10 mouse cellular contexts compared by ENCODE assay signal in genomic region chr3:21268429-21269129, GRCm38 (mm10).
DNase-seq lines count a peak whose midpoint lies in the region; ATAC-seq and TF ChIP-seq lines count a peak whose summit lies in the region.
"Had no signal": no experiment of that assay in that cellular context is flagged by ENCODE, and none has a peak within 500 bp of the region (broad histone marks: within the 10 kb centered on the region; RNA-seq: fewer than 3 reads in every experiment).

No protein-coding gene starts in this region.

- H3K36me3 ChIP-seq in limb, embryonic 14.5 days (ENCODE audit: control insufficient read depth, insufficient read depth, low read length) = no peaks in the 10 kb centered on the region
- H3K36me3 ChIP-seq in limb, embryonic 10.5 days = no peaks in the 10 kb centered on the region
- no peaks in the 10 kb centered on the region for H3K36me3 ChIP-seq in heart, embryonic 13.5 days
- H3K36me3 ChIP-seq in myocyte (ENCODE audit: control insufficient read depth, insufficient read depth) = no peaks in the 10 kb centered on the region
- no peaks in the 10 kb centered on the region for H3K36me3 ChIP-seq in hindbrain, embryonic 16.5 days (ENCODE audit: control insufficient read depth, insufficient read depth, low read length)
- no peaks in the 10 kb centered on the region for H3K36me3 ChIP-seq in midbrain, embryonic 11.5 days (ENCODE audit: control insufficient read depth, insufficient read depth, low read length)
- H3K36me3 ChIP-seq: liver, embryonic 15.5 days had no signal

- H3K9me3 ChIP-seq in limb, embryonic 14.5 days (ENCODE audit: control insufficient read depth, low read length) = no peaks in the 10 kb centered on the region
- H3K9me3 ChIP-seq in limb, embryonic 10.5 days (replicated peaks) = no peaks in the 10 kb centered on the region
- no peaks in the 10 kb centered on the region for H3K9me3 ChIP-seq in heart, embryonic 13.5 days
- H3K9me3 ChIP-seq in hindbrain, embryonic 16.5 days (ENCODE audit: control insufficient read depth, low read length) = no peaks in the 10 kb centered on the region
- H3K9me3 ChIP-seq in midbrain, embryonic 11.5 days (ENCODE audit: control insufficient read depth, low read length) = no peaks in the 10 kb centered on the region
- H3K9me3 ChIP-seq: liver, embryonic 15.5 days had no signal

- no peak overlapping the region for H3K4me2 ChIP-seq in limb, embryonic 14.5 days (replicated peaks; ENCODE audit: low read depth, low read length, severe bottlenecking)
- peak overlapping the region; percentile 3; the same call in 1 of the 2 replicates for H3K4me2 ChIP-seq in heart, embryonic 13.5 days
- peak overlapping the region; percentile 7 for H3K4me2 ChIP-seq in myocyte (ENCODE audit: low read depth)
- H3K4me2 ChIP-seq in hindbrain, embryonic 16.5 days (ENCODE audit: low read length) = no peak overlapping the region
- H3K4me2 ChIP-seq in midbrain, embryonic 11.5 days = no peak overlapping the region
- H3K4me2 ChIP-seq: liver, embryonic 15.5 days had no signal

- TF ChIP-seq POLR2A in limb, embryonic 14.5 days (IDR thresholded peaks at IDR 0.05; ENCODE audit: borderline replicate concordance, extremely low read depth, insufficient read depth, insufficient read length) = no peak
- no peak for TF ChIP-seq POLR2A in myocyte (IDR thresholded peaks at IDR 0.05; ENCODE audit: insufficient read length, low read depth)

- H3ac ChIP-seq in myocyte (ENCODE audit: control insufficient read depth, insufficient read length) = no peak overlapping the region

- ATAC-seq in limb, embryonic 14.5 days (ENCODE audit: low FRiP score, low read depth) = no peak
- ATAC-seq in heart, embryonic 13.5 days (ENCODE audit: extremely low read depth, insufficient number of reproducible peaks, low FRiP score, low TSS enrichment) = no peak
- no peak for ATAC-seq in hindbrain, embryonic 16.5 days
- ATAC-seq in midbrain, embryonic 11.5 days (ENCODE audit: low FRiP score) = no peak

- no peak overlapping the region for H3K27ac ChIP-seq in limb, embryonic 14.5 days (replicated peaks; ENCODE audit: low read depth, low read length)
- no peak overlapping the region for H3K27ac ChIP-seq in limb, embryonic 10.5 days
- H3K27ac ChIP-seq in heart, embryonic 13.5 days (replicated peaks) = peak overlapping the region; percentile 40
- no peak overlapping the region for H3K27ac ChIP-seq in hindbrain, embryonic 16.5 days (ENCODE audit: low read depth, low read length)
- H3K27ac ChIP-seq in midbrain, embryonic 11.5 days (ENCODE audit: low read depth, low read length) = no peak overlapping the region
- H3K27ac ChIP-seq: liver, embryonic 15.5 days had no signal

- H3K4me1 ChIP-seq in limb, embryonic 14.5 days (ENCODE audit: control insufficient read depth, insufficient read depth, low read length) = no peaks in the 10 kb centered on the region
- no peaks in the 10 kb centered on the region for H3K4me1 ChIP-seq in limb, embryonic 10.5 days
- peaks cover 25% of the 10 kb centered on the region for H3K4me1 ChIP-seq in heart, embryonic 13.5 days
- H3K4me1 ChIP-seq in hindbrain, embryonic 16.5 days (ENCODE audit: control insufficient read depth, insufficient read depth, low read depth, low read length) = no peaks in the 10 kb centered on the region
- H3K4me1 ChIP-seq in midbrain, embryonic 11.5 days (ENCODE audit: control insufficient read depth, insufficient read depth, low read length) = no peaks in the 10 kb centered on the region
- H3K4me1 ChIP-seq: liver, embryonic 15.5 days had no signal

- no peak overlapping the region for H3K9ac ChIP-seq in limb, embryonic 14.5 days (ENCODE audit: low read depth, low read length, severe bottlenecking)
- H3K9ac ChIP-seq in heart, embryonic 13.5 days = no peak overlapping the region
- no peak overlapping the region for H3K9ac ChIP-seq in hindbrain, embryonic 16.5 days (ENCODE audit: low read depth, low read length)
- no peak overlapping the region for H3K9ac ChIP-seq in midbrain, embryonic 11.5 days (ENCODE audit: low read length)
- H3K9ac ChIP-seq: liver, embryonic 15.5 days had no signal

- DNase-seq in limb, embryonic 14.5 days (ENCODE audit: low spot score) = peak; percentile 5
- no peak for DNase-seq in limb, embryonic 10.5 days (ENCODE audit: low spot score)
- DNase-seq in adrenal gland, postnatal 25 days = peak; percentile 58
- DNase-seq in T-cell, adult 2 months (ENCODE audit: low spot score) = no peak
- no peak for DNase-seq in midbrain, embryonic 11.5 days (ENCODE audit: low spot score, missing footprints)
- DNase-seq: kidney, postnatal 25 days had no signal

- H3K79me2 ChIP-seq in myocyte (ENCODE audit: control insufficient read depth, insufficient read depth) = no peaks in the 10 kb centered on the region

- no peak overlapping the region for H3K4me3 ChIP-seq in limb, embryonic 14.5 days (replicated peaks; ENCODE audit: low read length)
- H3K4me3 ChIP-seq in limb, embryonic 10.5 days = no peak overlapping the region
- no peak overlapping the region for H3K4me3 ChIP-seq in heart, embryonic 13.5 days
- H3K4me3 ChIP-seq in myocyte = no peak overlapping the region
- H3K4me3 ChIP-seq in hindbrain, embryonic 16.5 days (ENCODE audit: low read length) = no peak overlapping the region
- H3K4me3 ChIP-seq in midbrain, embryonic 11.5 days (ENCODE audit: low read depth, low read length) = no peak overlapping the region
- H3K4me3 ChIP-seq: liver, embryonic 15.5 days had no signal

- WGBS in limb, embryonic 14.5 days = 72% methylated on average over 7 of the region's 7 CpGs
- WGBS in limb, embryonic 10.5 days = 74% methylated on average over 7 of the region's 7 CpGs
- WGBS in heart, embryonic 13.5 days = 31% methylated on average over 7 of the region's 7 CpGs
- WGBS in hindbrain, embryonic 16.5 days = 79% methylated on average over 7 of the region's 7 CpGs
- WGBS in midbrain, embryonic 11.5 days = 90% methylated on average over 7 of the region's 7 CpGs

- no peaks in the 10 kb centered on the region for H3K27me3 ChIP-seq in limb, embryonic 14.5 days (ENCODE audit: control insufficient read depth, insufficient read depth, low read length)
- no peaks in the 10 kb centered on the region for H3K27me3 ChIP-seq in limb, embryonic 10.5 days (ENCODE audit: low read depth, poor library complexity, severe bottlenecking)
- no peaks in the 10 kb centered on the region for H3K27me3 ChIP-seq in heart, embryonic 13.5 days (replicated peaks)
- no peaks in the 10 kb centered on the region for H3K27me3 ChIP-seq in myocyte (ENCODE audit: control insufficient read depth, insufficient read depth, insufficient read length)
- no peaks in the 10 kb centered on the region for H3K27me3 ChIP-seq in hindbrain, embryonic 16.5 days (replicated peaks; ENCODE audit: control insufficient read depth, insufficient read depth, low read length)
- H3K27me3 ChIP-seq in midbrain, embryonic 11.5 days (ENCODE audit: control insufficient read depth, insufficient read depth, low read length) = no peaks in the 10 kb centered on the region
- H3K27me3 ChIP-seq: liver, embryonic 15.5 days had no signal

TF ChIP-seq in myocyte, 11 proteins besides CTCF, POLR2A, EP300 and RAD21:
- TF ChIP-seq E2F4 (IDR thresholded peaks at IDR 0.05; ENCODE audit: insufficient read depth) (no peak), TCF3 (IDR thresholded peaks at IDR 0.05; ENCODE audit: insufficient read length, low read depth) (no peak), CEBPB (IDR thresholded peaks at IDR 0.05; ENCODE audit: insufficient read depth, poor library complexity, severe bottlenecking) (no peak), MAX (IDR thresholded peaks at IDR 0.05; ENCODE audit: low read depth) (no peak), USF1 (IDR thresholded peaks at IDR 0.05; ENCODE audit: low read depth) (no peak), SRF (IDR thresholded peaks at IDR 0.05; ENCODE audit: control insufficient read depth, insufficient read length, low read depth) (no peak), TCF12 (IDR thresholded peaks at IDR 0.05; ENCODE audit: insufficient read depth, poor library complexity, severe bottlenecking) (no peak), POLR2AphosphoS2 (IDR thresholded peaks at IDR 0.05; ENCODE audit: insufficient read length, low read depth) (no peak), MYOD1 (IDR thresholded peaks at IDR 0.05; ENCODE audit: control insufficient read depth in 1 of 3, insufficient read length in 2 of 3, low read depth in 2 of 3) (no peak), REST (IDR thresholded peaks at IDR 0.05; ENCODE audit: insufficient read depth, insufficient read length) (no peak), MYOG (IDR thresholded peaks at IDR 0.05; ENCODE audit: control insufficient read depth in 1 of 3, insufficient read depth in 1 of 3, insufficient read length in 2 of 3, low read depth in 2 of 3) (no peak)

Comparison
In these comparisons a context has a peak if more than half of its experiments do, and no peak if none do; other contexts are left out.
1. DNase-seq: peak in limb, embryonic 14.5 days (single experiment) and adrenal gland, postnatal 25 days (single experiment); none in limb, embryonic 10.5 days (single experiment), T-cell, adult 2 months (single experiment) and midbrain, embryonic 11.5 days (single experiment).
2. H3K4me2 ChIP-seq: peak in heart, embryonic 13.5 days (single experiment) and myocyte (single experiment); none in limb, embryonic 14.5 days (single experiment), hindbrain, embryonic 16.5 days (single experiment) and midbrain, embryonic 11.5 days (single experiment).